Mouse (Mus musculus): Measurements from ENCODE around the gene Amz2.

Gene Amz2

GRCm38 (mm10) chr11:109425392-109426271 is at the start of gene Amz2:
TSS of gene Amz2 (plus strand) at chr11:109425946.
- DNase-seq (ENCODE audit: low read depth) = peak; percentile 100

DNA sequence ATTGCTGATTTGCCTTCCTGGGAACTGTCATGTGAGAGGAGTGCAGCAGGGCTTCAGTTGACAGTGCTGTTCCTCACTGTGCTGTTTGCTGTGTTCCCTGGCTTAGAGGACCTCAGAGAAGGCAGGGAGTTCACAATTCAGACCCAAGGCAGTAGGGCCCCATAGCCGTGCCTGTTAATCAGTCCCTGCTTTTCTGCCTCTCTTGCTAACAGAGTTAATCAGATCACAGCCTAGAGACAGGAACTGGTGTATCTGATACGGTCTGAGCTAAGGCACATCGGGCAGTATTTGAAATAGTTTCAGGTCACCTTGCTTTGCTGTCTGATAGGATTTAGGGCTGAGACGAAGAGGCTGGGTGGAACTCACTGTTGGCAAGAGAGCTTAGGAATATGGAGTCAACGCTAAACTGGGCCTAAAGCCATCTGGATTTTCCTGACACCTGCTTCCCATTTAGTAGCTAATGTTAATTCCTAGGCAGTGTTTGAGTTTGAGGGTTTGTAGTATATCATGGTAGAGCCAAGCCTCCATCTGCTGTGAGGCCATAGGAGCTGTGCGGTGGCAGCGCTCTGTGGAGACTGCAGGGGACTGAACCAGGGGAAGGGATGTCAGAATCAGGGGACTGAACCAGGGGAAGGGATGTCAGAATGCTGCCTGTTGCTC is 49.1 kb upstream of the Amz2 start:
- DNase-seq (ENCODE audit: low read depth) = no peak

- DNase-seq (ENCODE audit: low read depth) = no peak
These were observed 48.3 kb upstream of the Amz2 start for GRCm38 (mm10) chr11:109377477-109377876.

DNA sequence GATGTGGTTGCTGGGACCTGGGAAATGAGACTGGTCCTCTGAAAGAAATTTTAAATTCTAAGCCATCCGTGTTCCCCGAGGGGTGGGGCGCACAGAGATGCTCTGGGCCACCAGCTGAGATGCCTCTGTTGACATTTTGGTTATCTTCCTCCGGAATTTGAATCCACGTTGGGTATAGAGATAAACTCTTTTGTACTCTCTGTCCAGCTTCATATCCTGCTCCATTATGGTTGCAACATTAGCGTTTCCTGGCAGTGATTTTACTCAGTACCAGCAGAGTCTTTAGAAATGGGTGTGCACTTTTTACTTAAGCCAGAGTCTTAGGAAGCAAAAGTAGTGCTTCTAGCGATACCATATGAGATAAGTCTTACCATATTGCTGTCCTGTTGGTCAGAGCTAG is 47.7 kb upstream of the Amz2 start:
- peak; percentile 27 for DNase-seq (ENCODE audit: low read depth)

GRCm38 (mm10) chr11:109380662-109381061 is 45.1 kb upstream of the Amz2 start:
- DNase-seq (ENCODE audit: low read depth) = no peak

- DNase-seq (ENCODE audit: low read depth) = no peak
These were observed 40.5 kb upstream of the Amz2 start for GRCm38 (mm10) chr11:109385296-109385695.

- DNase-seq (ENCODE audit: low read depth) = no peak
These were observed 36.7 kb upstream of the Amz2 start for GRCm38 (mm10) chr11:109389046-109389445.

DNA sequence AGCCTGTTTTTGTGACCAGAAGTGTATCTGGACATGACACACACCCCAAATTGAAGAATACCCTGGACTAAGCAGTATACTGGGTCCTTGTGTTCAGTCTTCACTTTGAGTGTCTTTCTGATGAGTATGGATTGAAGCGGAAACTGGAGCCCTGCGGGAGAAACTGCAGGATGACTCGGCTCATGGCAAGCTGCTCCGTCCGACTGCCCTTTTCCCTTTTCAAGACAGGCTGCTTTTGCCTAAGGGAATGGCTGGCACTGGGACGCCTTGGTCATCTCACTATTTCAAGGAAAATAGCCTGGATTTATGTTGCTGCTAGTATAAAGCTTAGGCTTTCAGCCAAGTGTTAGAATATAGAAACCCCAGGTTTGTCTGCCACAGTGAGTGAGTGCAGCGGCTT is 34.5 kb upstream of the Amz2 start:
- no peak for DNase-seq (ENCODE audit: low read depth)

- no peak for DNase-seq (ENCODE audit: low read depth)
These were observed 34.0 kb upstream of the Amz2 start for GRCm38 (mm10) chr11:109391760-109392159.

GRCm38 (mm10) chr11:109392601-109393000 is 33.1 kb upstream of the Amz2 start:
- no peak for DNase-seq (ENCODE audit: low read depth)

DNA sequence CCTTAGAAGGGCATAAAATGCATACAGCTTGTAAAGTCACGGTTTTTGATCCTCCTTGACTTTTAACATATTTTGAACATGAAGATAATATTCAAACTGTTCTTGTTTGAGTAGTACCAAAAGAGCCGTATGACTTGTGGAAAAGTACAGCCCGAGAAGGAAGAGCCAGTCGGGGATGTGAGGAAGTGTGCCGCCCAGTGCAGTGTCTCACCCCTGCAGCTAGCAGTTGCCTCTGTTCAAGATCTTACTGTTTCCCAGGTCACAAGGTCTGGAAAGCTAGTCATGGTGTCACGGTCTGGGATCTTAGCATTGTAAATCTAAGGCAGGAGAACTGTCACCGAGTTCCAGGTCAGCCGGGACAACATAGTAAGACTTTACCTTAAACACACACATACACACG is 31.0 kb upstream of the Amz2 start:
- no peak for DNase-seq (ENCODE audit: low read depth)

DNA sequence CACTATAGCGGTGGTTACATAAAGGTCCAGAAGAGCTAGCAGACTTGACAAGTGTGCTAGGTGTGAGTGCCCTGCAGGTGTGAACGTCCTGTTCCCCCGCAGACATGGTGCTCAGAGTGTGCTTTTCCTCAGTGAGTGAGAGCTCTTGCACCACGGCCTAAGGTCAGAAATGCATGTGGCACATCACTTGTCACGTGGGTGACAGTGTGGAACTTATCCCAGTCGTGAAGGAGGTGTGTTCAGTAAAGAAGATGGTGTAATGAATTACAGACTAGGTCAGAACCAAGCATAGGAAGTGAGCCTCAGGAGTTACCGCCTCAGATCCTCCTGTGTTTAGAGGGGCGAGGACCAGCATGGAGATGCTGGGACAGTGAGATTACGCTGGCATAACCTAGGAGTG is 30.5 kb upstream of the Amz2 start:
- no peak for DNase-seq (ENCODE audit: low read depth)

GRCm38 (mm10) chr11:109406431-109406830 is 19.3 kb upstream of the Amz2 start:
- no peak for DNase-seq (ENCODE audit: low read depth)

DNA sequence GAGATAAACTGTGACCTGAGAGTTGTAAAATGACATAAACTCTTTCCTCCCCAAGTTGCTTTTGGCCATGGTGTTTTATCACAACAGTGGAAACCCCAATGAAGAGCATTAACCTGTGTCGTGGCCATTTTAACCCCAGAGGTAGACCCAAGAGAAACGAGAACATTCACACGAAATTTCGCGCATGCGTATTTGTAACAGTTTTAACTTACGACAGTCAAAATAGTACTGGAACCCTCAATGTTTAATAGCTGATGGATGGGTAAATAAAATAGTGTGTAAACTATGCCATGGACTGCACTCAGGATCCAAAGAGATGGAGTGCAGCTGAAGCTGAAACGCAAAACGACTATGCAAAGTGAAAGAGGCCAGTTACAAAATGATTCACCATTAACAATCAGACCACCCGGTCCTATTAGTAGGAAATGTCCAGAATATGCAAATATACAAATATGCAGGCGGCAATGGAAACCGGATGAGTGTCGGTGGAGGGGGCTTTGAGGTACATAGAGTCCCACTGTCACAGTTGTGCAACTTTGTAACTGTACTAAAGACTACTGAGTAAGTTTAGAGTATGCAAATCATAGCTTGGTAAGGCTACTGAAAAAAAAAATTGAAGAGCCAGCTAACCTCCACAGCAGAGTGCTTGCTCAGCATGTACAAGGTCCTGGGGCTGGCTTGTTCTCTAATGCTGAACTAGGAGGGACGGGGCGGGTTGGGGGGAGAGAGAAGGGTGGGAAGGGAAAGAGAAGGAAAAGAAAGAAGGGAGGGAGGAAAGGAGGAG is 15.4 kb upstream of the Amz2 start:
- no peak for DNase-seq (ENCODE audit: low read depth)

GRCm38 (mm10) chr11:109413617-109414016 is 12.1 kb upstream of the Amz2 start, which contains the start of gene 9930022D16Rik:
TSS of gene 9930022D16Rik (plus strand) at chr11:109413917.
- no peak for DNase-seq (ENCODE audit: low read depth)

GRCm38 (mm10) chr11:109414802-109415201 is 10.9 kb upstream of the Amz2 start:
- no peak for DNase-seq (ENCODE audit: low read depth)

DNA sequence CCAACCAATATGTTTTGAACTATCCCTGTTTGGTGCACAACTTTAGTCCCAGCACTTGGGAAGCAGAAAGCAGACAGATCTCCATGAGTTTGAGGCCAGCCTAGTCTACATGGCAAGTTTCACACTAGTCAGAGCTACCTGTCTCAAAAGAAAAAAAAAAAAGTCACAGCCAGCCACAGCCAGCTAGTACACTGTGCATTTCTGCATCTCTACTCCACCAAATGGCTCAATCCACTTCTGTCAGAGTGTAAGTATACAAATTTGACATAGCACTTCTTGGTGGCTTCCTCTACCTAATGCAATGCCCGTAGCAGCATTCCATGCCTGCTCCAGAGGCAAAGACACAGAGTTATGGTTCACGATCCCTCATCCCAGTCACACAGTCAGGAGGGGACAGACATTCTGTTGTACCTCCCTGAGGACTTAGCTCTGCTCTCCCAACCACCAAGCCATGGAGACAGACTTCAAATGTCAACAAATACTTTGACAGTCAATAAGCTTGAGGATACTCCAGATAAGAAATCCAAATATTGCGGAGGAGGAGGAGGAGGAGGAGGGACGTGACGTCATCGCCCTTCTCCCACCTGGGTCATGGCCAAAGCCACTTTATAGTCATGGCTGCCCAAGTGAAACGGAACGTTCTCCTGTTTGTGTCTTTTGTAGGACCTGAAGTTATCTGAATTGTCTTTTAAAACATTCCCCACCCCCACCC is 8.9 kb upstream of the Amz2 start:
- no peak for DNase-seq (ENCODE audit: low read depth)

- DNase-seq (ENCODE audit: low read depth) = no peak
These were observed 8.2 kb upstream of the Amz2 start for GRCm38 (mm10) chr11:109417472-109418040.

DNA sequence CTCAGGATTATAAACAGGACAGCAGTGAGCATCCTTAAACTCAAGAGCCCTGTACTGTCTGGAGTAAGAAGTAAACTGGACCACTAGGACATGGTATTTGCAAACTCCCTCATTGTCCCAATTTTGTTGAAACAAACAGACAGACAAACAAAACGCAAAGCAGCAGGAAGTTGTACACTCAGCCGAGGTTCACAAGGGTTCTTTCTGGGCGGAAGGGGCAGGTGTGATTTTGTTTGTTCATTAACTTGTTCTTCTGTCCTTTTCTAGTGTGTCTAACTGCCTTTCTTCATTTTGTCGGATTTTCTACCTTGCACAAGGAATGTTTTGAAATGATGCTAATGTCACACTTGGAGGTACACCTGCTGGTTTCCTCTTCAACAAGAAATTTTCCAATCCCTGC is 6.3 kb upstream of the Amz2 start:
- DNase-seq (ENCODE audit: low read depth) = no peak

- DNase-seq (ENCODE audit: low read depth) = peak; percentile 92
These were observed 5.7 kb upstream of the Amz2 start for GRCm38 (mm10) chr11:109419961-109420566.

- peak; percentile 82 for DNase-seq (ENCODE audit: low read depth)
These were observed 5.2 kb upstream of the Amz2 start for GRCm38 (mm10) chr11:109420567-109420962.

Data from naive thymus-derived CD4-positive, alpha-beta T cell, adult 2 months (primary cell).